Mouse (Mus musculus): ENCODE measurements around the gene Panx2.

Gene Panx2

DNA sequence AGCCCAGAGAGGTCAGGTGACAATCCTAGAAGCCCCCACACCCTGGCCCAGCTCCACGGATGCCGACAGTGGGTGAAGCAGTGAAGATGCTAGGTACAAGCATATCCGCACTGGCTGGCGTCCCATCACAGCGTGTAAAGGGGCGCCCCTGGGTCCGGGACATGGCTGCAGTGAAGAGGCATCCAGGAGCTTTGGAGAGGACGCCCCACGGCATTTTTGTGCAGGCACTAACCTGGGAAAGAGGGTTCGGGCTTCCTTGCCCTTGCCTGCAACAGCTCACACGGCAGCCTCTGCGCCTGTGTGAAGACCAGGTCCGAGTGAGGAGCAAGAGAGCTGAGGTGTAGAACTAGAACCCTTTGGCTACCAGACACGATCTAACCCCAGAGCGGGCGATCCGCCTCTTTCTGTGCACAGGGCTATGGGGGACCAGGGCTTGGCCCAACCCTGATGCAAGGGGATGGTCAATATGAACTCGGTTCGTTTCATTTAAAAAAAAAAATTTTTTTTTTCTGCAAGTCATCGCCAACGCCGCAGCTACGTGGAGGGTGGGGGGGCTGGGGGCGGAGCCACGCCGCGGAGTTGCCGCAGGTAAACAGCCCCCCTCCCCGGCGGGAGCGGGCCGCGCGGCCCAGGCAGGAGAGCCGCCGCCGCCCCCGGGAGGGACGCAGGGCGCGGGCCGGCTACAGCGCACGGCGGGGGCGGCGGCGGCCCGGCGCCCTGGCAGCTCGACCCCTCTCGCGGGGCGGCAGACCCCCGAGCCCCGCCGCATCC is at the start of gene Panx2:
Panx2 (plus strand) TSS at position 574 of the 771 bp plus-strand sequence.
- in situ Hi-C loops (cut with MseI, MboI): no loop called here

DNA sequence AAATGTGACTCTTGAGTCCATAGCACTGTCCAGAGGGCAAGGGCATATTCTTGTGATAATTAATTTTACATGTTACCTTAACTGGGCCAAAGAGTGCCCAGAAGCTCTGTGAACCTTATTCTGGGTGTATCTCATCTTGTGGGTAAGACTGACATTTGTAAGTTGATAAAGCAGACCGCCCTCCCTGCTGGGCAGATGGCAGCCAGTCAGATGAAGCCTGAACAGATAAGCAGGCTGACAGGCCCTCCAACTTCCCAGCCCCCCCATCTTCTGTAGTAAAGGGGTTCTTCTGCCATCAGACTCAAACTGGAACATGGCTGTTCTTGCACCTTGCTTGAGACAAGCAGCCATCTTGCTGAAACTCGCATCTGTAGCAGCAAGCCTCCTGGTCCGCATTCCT is 42.8 kb upstream of the Panx2 start:
- in situ Hi-C loops (cut with MseI, MboI): no loop called here

DNA sequence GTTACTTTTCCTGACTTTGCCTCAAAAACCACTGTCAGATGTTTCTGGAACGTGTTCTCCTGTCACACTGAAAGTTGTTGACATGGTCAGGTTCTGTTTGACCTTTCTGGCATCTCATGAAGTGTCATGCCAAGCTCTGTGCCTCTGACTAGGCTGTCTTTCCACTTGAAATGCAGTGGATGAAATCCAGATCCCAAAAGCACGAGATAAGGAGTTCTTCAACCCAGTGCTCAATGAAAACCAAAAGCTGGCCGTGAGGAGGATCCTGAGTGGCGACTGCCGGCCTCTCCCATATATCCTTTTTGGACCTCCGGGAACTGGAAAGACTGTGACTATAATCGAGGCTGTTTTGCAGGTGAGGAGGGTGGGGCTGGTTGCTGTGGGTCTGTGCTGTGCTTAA is 39.4 kb upstream of the Panx2 start:
- in situ Hi-C loops (cut with MseI, MboI): no loop called here

DNA sequence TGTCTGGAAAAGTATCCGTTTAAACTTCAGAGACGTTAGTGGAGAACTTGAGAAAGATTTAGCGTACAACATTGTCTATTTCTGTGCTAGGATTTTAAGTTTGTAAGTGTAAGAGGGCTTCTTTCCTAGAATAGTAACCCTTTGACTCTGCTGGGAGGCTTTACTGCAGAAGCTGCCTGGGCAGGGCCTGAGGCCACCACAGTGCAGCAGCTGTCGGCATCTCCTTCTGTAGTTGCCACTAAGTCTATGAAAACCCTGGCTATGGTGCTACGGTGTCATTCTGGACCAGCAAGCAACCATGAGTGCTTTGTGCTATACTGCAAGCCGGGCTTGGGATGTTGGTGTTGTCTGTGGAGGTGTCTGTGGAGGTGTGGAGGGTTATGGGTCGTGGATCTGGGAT is 39.0 kb upstream of the Panx2 start:
- in situ Hi-C loops (cut with MseI, MboI): no loop called here

DNA sequence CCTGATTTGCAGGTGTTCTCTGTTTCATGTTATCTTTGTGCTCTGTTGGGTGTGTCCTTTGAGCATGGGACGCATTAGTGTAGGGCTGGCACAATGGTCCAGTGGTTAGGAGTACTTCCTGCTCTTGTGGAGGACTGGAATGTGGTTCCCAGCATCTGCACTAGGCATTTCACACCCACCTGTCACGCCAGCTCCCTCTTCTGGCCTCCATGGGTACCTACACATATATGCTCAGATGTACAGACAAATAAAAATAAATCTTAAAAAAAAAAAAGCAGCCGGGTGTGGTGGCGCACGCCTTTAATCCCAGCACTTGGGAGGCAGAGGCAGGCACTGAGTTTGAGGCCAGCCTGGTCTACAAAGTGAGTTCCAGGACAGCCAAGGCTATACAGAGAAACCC is 15.2 kb upstream of the Panx2 start:
- in situ Hi-C loops (cut with MseI, MboI): no loop called here

DNA sequence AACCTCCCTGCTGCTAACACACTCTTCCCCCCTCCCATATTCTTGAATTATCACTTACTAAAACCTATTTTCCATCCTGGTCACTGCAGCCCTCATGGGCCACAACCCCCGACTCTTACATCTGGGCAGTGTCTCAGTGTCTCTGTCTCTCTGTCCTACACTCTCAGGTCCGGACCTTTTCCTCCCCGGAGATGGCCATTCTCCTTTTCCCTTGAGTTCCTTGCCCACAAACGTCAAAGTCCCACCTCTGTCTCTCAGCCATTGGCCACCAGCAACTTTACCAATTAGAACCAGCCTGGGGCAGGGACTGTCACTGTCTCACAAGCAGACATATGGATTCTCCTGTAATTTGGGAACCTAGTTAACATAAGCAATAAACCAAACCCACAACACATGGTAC is 13.2 kb upstream of the Panx2 start:
- in situ Hi-C loops (cut with MseI, MboI): no loop called here

DNA sequence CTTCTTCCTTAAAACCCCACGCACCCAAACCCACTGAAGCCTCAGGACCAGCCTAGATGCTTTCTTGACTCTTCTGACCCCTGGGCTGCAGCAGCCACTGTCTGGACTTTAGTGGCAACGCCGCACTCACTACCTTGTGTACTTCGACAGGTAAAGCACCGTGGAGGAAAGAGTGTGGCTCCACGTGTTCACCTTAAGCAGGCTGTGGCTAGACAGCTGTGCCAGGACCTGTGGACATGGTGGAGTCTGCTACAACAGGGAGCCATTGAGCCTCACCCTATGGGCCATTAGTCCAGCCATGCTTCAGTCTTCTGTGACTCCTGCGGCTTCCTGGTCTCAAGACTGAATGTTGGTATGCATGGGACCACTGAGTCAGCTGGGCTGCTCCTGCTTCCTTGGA is 4.9 kb upstream of the Panx2 start:
- in situ Hi-C loops (cut with MseI, MboI): no loop called here

DNA sequence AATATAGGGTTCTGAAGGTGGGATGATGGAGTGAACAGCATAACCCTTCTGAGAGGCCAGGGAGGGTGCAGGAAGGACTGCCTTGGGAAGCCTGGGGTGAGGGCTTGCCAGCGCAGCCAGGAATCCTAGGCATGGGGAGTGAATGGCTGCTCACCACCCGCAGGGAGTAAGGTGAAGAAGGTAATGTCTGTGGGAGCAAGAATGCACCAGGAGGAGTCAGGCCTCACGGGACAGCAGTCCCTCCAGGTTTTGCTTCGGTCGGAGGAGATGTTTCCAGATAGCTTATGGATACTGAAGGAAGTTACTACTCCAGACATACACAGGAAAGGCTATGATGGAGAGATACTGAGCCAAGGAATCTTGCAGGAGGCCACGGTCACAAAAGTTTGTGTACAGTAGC is 798 bp upstream of the Panx2 start:
- in situ Hi-C loops (cut with MseI, MboI): no loop called here

DNA sequence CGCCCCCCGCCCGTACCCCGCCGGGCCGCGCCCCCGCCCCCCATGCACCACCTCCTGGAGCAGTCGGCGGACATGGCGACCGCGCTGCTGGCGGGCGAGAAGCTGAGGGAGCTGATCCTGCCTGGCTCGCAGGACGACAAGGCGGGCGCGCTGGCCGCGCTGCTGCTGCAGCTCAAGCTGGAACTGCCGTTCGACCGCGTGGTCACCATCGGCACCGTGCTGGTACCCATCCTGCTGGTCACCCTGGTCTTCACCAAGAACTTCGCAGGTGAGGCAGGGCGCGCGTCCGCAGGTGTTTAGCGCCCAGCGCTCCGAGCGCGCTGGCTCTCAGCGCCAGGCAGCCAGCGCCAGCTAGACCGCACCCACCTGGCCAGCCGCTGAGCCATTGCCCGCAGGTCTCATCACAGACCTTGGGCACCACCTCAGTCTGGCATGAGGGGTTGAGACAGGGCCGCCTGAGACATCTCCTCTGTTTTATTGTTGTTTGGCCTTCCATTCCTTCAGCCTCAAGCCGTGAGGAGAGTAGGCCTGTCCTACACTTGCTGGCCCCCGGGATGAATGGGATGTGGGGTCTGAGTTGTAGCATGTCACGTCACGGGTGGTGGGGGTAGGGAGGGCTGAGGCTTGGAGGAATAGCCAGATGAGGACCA is 623 bp downstream of the Panx2 start:
- in situ Hi-C loops (cut with MseI, MboI): no loop called here

DNA sequence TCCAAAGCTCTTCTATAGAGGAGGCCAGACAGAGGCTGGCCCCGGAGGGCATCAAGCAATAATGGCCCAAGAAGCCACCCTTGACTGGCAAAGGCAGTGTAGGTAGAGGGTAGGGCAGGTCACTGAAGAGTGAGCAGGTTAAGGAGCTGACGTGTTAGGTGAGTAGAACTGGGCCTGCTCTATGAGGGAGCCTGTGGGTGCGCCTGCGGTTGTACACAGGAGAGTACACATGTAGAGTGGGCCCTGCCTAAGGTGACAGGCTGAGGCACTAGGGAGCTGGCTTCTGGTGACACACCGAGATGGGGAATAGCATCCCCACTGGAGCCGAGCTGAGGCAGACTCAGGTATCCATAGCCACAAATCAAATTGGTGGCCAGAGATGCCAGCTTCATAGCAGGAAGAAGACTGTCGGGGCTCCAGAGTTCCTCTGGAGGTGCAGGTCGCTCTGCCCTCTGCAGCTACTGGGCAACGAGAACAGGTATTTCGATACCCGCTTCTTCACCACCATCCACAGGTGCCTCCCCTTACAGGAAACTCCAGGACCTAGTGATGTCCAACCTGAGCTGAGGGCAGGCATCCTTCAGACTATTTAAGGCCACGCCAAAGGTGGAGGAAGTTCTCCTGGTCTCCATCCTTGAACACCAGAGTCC is 1.4 kb downstream of the Panx2 start:
- in situ Hi-C loops (cut with MseI, MboI): no loop called here

DNA sequence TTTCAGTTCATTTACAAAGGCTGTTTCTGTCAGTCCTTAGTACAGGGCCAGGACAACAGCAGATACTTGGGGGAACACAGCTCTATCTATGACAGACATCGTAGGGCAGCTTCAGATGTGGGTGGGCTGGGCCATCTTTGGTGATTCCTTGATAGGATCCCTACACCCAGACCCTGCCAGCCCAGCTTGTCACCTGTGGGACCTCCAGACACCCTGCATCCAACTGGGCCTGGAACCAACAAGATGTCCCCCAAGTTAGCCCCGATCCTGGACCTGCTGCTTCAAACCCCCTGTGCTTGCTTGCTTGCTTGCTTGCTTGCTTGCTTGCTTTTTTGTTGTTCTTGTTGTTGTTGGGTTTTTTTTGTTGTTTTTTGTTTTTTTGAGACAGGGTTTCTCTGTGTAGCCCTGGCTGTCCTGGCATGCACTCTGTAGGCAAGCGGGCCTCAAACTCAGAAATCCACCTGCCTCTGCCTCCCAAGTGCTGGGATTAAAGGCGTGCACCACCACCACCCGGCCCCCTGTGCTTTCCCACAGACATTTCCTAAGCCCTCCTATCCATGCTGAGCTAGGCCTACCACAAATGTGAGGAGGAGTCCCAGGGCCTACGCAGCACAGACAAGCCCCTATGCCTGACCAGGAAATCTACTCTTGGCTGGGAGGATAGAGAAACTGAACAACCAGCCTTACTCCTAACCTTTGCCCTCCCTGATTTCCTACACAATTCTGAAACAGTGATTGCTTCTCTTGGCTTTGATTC is 2.4 kb downstream of the Panx2 start:
- in situ Hi-C loops (cut with MseI, MboI): no loop called here

DNA sequence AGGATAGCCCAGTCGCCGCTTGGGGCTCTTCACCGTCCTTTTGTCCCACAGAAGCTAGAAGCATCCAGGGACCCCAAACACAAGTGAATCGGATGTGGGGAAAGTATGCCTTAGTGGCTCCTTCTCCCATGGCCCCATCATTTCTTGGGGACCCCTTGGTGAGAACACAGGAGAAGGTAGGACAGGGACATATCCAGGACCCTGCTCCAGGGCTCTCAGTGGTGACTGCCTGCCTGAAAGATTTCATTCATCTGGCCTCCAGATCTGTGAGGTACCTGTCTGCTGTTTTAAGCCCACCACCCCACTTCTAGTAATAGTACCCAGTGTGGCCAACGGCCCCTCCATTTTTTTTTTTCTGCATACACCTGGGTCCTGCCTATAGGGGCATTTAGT is 3.0 kb downstream of the Panx2 start:
- in situ Hi-C loops (cut with MseI, MboI): no loop called here

DNA sequence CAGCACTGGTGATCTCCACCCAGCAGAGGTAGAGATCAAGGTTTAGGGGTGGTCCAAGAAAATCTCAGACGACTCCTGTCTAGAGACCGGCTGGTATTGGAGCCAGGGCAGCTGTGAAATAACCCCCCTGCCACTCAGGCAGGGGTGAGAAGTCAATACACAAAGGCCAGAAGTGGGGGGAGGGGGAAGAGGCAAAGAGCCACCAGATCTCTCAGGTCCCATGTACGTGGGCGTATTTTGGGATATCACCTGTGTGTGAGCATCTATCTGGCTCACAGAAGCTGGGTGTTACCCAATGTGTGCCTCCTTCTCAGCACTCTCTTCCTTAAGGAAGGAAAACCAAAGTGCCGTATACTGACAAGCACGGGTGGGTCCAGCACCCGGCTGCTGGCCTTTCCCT is 3.5 kb downstream of the Panx2 start:
- in situ Hi-C loops (cut with MseI, MboI): no loop called here

DNA sequence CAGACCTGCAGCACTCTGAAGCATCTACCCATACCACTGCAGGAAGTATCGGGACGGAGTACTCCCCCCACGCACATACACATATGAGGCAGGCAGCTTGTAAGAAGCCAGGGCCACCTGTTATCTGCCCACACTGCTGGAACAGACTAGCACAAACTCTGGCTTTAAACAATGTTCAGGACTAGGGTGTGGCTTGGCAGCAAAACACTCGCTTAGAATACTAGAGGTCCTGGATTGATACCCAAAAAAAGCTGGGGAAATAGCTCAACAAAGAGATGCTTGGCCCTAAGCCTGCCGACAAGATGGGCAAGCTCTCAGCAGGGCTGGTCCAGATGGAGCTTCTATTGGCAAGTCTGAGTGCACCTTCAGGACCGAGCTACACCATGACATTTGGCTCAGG is 4.0 kb downstream of the Panx2 start:
- in situ Hi-C loops (cut with MseI, MboI): no loop called here

DNA sequence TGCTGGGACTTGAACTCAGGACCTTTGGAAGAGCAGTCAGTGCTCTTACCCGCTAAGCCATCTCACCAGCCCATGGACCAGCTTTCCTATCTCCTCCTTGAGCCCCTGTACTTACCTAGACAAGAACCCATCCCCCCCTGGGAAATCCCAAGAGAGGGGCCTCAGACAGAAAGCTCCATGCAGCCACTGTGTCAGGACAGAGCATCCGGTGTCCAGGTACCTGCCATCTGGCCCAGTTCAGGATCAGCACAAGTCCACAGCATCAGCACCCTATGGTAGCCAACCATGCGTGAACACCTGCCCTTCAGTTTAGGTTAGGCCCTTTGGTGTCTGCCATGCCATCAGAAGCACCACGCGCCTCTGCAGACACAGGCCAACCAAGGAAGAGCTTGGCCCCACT is 5.4 kb downstream of the Panx2 start:
- in situ Hi-C loops (cut with MseI, MboI): no loop called here

DNA sequence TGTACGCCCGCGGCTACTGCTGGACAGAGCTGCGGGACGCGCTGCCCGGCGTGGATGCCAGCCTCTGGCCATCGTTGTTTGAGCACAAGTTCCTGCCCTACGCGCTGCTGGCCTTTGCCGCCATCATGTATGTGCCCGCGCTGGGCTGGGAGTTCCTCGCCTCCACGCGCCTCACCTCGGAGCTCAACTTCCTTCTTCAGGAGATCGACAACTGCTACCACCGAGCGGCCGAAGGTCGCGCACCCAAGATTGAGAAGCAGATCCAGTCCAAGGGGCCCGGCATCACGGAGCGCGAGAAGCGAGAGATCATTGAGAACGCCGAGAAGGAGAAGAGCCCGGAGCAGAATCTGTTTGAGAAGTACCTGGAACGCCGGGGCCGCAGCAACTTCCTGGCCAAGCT is 8.1 kb downstream of the Panx2 start:
- in situ Hi-C loops (cut with MseI, MboI): no loop called here

DNA sequence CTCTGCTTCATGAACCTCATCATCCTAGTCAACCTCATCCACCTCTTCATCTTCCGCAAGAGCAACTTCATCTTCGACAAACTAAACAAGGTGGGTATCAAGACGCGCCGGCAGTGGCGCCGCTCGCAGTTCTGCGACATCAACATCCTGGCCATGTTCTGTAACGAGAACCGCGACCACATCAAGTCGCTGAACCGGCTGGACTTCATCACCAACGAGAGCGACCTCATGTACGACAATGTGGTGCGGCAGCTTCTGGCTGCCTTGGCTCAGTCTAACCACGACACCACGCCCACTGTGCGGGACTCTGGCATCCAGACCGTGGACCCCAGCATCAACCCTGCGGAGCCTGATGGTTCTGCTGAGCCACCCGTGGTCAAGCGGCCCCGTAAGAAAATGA is 8.7 kb downstream of the Panx2 start:
- in situ Hi-C loops (cut with MseI, MboI): no loop called here

DNA sequence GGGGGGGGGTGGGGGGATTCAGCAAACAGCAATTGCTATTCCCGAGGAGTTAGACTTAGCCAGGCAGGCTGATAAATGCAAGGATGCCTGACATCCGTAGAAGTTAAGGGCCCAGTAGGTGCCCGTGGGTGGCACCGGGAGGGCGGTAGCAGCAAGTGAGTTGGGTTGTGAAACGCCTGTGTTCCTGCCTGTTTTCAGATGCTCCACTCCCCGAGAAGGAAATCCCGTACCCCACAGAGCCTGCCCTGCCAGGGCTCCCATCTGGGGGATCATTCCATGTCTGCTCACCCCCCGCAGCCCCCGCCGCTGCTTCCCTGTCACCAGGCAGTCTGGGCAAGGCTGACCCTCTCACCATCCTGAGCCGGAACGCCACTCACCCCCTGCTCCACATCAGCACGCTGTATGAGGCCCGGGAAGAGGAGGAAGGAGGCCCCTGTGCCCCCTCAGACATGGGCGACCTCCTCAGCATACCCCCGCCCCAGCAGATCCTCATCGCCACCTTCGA is 9.9 kb downstream of the Panx2 start:
- in situ Hi-C loops (cut with MseI, MboI): no loop called here

DNA sequence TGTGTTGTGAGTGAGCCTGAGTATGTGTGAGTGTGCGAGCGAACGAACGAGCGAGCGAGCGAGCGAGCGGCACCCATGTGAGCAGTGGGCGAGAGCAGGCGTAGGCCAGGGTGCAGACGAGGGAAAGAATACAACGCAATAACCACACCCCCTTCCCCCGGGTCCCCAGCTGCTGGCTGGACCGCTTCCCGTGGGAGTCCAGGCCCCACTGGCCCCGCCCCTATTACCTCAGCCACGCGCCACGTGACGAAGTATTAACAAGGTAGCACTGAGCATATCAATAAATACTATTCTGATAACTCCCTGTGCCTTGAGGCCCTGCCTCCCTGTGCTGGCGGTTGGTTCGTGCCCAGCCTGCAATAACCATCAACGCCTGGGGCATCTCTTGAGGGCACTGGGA is 11.1 kb downstream of the Panx2 start:
- in situ Hi-C loops (cut with MseI, MboI): no loop called here

DNA sequence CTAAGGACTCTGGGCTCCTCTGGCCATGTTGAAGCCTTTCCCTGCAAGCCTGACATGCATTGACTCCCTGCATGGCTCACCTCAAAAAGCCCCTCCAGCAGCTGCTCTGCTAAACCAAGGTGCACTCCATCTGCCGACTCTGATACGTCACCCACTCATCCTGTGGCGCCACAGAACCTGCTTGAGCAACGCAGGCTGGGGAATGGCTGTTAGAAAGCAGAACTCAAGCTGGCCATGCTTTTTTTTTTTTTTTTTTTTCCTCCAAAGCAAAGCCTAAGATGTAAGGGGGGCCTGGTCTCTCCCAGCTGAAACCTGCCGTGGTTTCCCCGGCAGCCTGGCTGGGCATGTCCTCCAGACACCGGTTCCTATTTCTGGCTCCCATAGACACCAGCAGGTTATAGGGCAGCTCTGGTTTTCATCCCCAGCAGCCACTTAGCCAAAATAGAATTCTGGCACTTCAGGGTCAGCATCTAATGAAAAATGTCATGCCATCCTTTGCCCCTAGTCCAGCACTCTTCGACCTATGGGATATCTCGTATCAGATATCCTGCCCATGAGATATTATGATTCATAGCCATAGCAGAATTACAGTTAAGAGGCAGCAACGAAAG is 14.6 kb downstream of the Panx2 start:
- in situ Hi-C loops (cut with MseI, MboI): no loop called here

DNA sequence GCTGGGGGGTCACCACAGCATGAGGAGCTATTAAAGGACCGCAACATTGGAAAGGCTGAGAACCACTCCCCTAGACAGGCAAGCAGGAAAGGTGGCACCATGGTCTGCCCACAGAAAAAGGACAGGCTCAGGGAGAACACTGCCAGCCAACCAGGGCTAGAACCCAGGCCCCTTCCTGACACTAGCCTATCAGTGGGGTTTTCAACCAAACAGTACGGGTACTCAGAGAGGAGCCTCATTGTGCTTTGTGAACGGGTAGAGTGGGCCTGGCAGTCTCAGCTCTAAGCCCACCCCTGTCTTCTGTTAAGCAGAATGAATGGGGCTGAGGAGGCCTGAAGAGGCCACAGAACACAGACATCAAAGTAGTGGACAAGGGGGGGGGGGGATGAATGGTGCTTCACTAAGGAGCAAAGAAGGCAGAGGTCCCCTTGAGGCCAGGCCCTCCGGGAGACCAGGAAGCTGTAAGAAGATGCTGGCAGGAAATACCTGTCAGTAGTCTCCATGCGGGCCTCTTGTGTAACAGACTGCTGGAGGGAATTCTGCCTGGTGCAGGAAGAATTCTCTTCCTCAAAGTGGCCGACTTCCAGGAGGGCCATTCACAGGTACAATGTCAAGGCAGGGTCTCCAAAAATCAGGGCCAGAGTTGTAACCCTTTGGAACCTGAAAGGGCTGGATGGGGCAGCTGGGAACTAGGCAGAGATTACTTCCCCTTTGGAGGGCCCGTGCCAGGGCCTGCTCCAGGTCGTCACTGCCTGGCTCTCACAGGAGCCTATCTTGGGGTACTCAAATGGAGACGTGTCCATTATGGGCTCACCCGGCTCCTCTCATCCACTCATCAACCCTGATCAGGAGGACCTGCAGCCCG is 15.3 kb downstream of the Panx2 start, which contains the start of gene Trabd:
Trabd (plus strand) TSS at position 512 of the 865 bp plus-strand sequence.
- in situ Hi-C loops (cut with MseI, MboI): no loop called here
